Mouse (Mus musculus) CH12.LX (cell line): Measurements from ENCODE around the gene Lrrc29. TPM values are rescaled to one million over a fixed set of nuclear protein-coding genes. Genes with fewer than 3 reads are reported as not detected.
A peak's percentile ranks its signal among the peaks of the same experiment; 100 is the strongest.

Experiments
- DNase-seq: peaks from one replicate; pipeline ENCODE4 v3.0.0-alpha.2; 2013; ENCODE audit errors: extremely low read depth
- H3K27ac ChIP-seq: 2 replicates; pipeline ENCODE4 v1.5.1; 2012; ENCODE audit warnings: low read depth, mild to moderate bottlenecking, control low read depth, moderate library complexity; ENCODE audit not compliant: insufficient read depth
- H3K27me3 ChIP-seq: replicated peaks from 2 replicates; pipeline ENCODE3; 2012; ENCODE audit warnings: inconsistent platforms
- H3K36me3 ChIP-seq, 2 experiments: replicated peaks in 1 of 2; 2 replicates each; pipeline versions ENCODE3 to v1.6.1; 2012; ENCODE audit warnings: inconsistent platforms in 1 of 2, low read length in 1 of 2, mild to moderate bottlenecking in 1 of 2, mixed read lengths in 1 of 2, moderate library complexity in 1 of 2; ENCODE audit not compliant: control insufficient read depth in 1 of 2, insufficient read depth in 1 of 2
- H3K4me1 ChIP-seq, 2 experiments: 2 replicates each; pipeline ENCODE4 v1.6.1; 2012; ENCODE audit warnings: inconsistent platforms in 1 of 2, moderate library complexity in 1 of 2; ENCODE audit not compliant: insufficient read depth in 2 of 2, control insufficient read depth in 1 of 2
- H3K4me2 ChIP-seq: 2 replicates; pipeline ENCODE4 v1.6.1; 2012; ENCODE audit warnings: low read depth, mild to moderate bottlenecking, control low read depth; ENCODE audit not compliant: poor library complexity, insufficient read depth, severe bottlenecking
- H3K4me3 ChIP-seq, 3 experiments: fragments of 150-350 bp in 1 of 3; sonication (generic) in 1 of 3; replicated peaks in 1 of 3; 2 replicates each; pipeline versions ENCODE3 to v1.5.1; 2011 to 2012; ENCODE audit warnings: low read depth in 2 of 3, low read length in 2 of 3, mild to moderate bottlenecking in 2 of 3, moderate library complexity in 2 of 3, control low read depth in 1 of 3, improper control_type of control experiment in 1 of 3, inconsistent platforms in 1 of 3, mixed read lengths in 1 of 3; ENCODE audit not compliant: poor library complexity in 1 of 3
- H3K79me2 ChIP-seq: replicated peaks from 2 replicates; pipeline ENCODE4 v1.6.1; 2012; ENCODE audit warnings: mild to moderate bottlenecking, moderate library complexity; ENCODE audit not compliant: control insufficient read depth, poor library complexity, insufficient read depth, severe bottlenecking; ENCODE audit errors: extremely low read depth
- H3K9ac ChIP-seq: 2 replicates; pipeline ENCODE4 v1.6.1; 2012; ENCODE audit warnings: low read depth, mild to moderate bottlenecking, control low read depth, moderate library complexity; ENCODE audit not compliant: insufficient read depth
- H3K9me3 ChIP-seq: replicated peaks from 2 replicates; pipeline ENCODE3; 2012; ENCODE audit warnings: low read length, inconsistent platforms, mixed read lengths
- BHLHE40 ChIP-seq: IDR thresholded peaks from 2 replicates; pipeline ENCODE4 v1.6.1; 2011; ENCODE audit warnings: mild to moderate bottlenecking, low read depth, low read length, improper control_type of control experiment
- CTCF ChIP-seq, 2 experiments: IDR thresholded peaks in 1 of 2; conservative IDR thresholded peaks in 1 of 2; 2 replicates each; pipeline ENCODE4 v1.5.1; 2011 to 2012; ENCODE audit warnings: low read depth in 2 of 2, low read length in 2 of 2, improper control_type of control experiment in 1 of 2, inconsistent platforms in 1 of 2, mild to moderate bottlenecking in 1 of 2, moderate library complexity in 1 of 2
- EP300 ChIP-seq: IDR thresholded peaks from 2 replicates; pipeline ENCODE4 v1.6.1; 2011; ENCODE audit warnings: low read length, improper control_type of control experiment
- JUND ChIP-seq: conservative IDR thresholded peaks from 2 replicates; pipeline ENCODE4 v1.6.1; 2011; ENCODE audit warnings: low read depth, low read length, improper control_type of control experiment
- RAD21 ChIP-seq: IDR thresholded peaks from 2 replicates; pipeline ENCODE4 v1.6.1; 2011; ENCODE audit warnings: low read depth, mild to moderate bottlenecking, low read length, improper control_type of control experiment, moderate library complexity
- RCOR1 ChIP-seq: conservative IDR thresholded peaks from 2 replicates; pipeline ENCODE4 v1.6.1; 2012; ENCODE audit warnings: low read depth, mild to moderate bottlenecking, inconsistent platforms, low read length, improper control_type of control experiment
- SIN3A ChIP-seq: IDR thresholded peaks from 2 replicates; pipeline ENCODE4 v1.6.1; 2012; ENCODE audit warnings: low read length, improper control_type of control experiment, inconsistent platforms
- SMC3 ChIP-seq: IDR thresholded peaks from 2 replicates; pipeline ENCODE4 v1.6.1; 2011; ENCODE audit warnings: low read depth, low read length, improper control_type of control experiment
- dilution Hi-C: fragments of 300-500 bp; cut with MboI; formaldehyde crosslinking; loops from 2 replicates; pipeline ENCODE4 v1.14.3; 2020; ENCODE audit warnings: low sequenced_read_pairs; ENCODE audit not compliant: extremely low pct_unique_long_range_greater_than_20kb, extremely low pct_ligation_motif_present
- in situ Hi-C: fragments of 300-500 bp; cut with MboI; formaldehyde crosslinking; loops from 3 replicates; pipeline ENCODE4 v1.14.3; 2019; ENCODE audit warnings: low sequenced_read_pairs, low pct_ligation_motif_present, low pct_unique_long_range_greater_than_20kb, mixed read lengths
- polyA plus RNA-seq: library from polyadenylated mRNA; unstranded; fragments of >175 nt; gene quantifications from 2 replicates; pipeline ENCODE4 v1.2.1, GENCODE M21; 2012; ENCODE audit warnings: low read depth; ENCODE audit not compliant: insufficient read length
- total RNA-seq, 2 experiments: library from RNA; depleted of rRNA; stranded (reverse); fragments of 300-350 nt in 1 of 2; fragments of >200 nt in 1 of 2; gene quantifications; 2 replicates each; pipeline ENCODE4 v1.2.3; 2012 to 2014

Gene Lrrc29
- total and polyA plus RNA-seq, 3 experiments, result 1.4 to 1.8 (median 1.7) TPM

DNA sequence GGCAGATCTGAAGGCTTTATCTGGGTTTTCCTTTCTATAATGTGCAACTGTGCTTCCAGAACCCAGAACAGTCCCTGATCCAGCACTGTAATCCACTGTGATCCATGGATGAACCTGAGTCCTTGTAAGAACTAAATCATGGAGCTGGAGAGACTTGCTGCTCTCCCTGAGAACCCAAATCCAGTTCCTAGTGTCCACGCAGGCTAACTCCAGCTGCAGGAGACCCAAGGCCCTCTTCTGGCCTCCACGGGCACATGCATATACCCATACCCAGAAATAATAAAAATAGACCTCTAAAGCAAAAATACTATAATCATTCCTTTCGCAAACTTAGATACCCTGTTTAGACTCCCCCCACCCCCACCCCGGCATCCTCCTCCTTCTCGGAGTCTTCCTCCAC, 37.8 kb downstream of the Lrrc29 start:
- dilution Hi-C loops, result no loop called here
- H3K4me1 ChIP-seq, result peaks cover 5 to 23% of the 10 kb centered on the region in 2 experiments
- H3K27ac ChIP-seq, result no peak overlapping the region
- no peaks in the 10 kb centered on the region for H3K79me2 ChIP-seq
- no peak for DNase-seq
- no peaks in the 10 kb centered on the region for H3K9me3 ChIP-seq
- H3K9ac ChIP-seq, result peak overlapping the region; percentile 41; the same call in 1 of the 2 replicates
- peaks cover 7 to 37% of the 10 kb centered on the region in 2 experiments for H3K36me3 ChIP-seq
- peak; percentile 21; the same call in 1 of the 2 replicates for TF ChIP-seq SMC3
- no peak for TF ChIP-seq SIN3A
- TF ChIP-seq CTCF (conservative IDR thresholded peaks at IDR 0.05 in 1 of 2, IDR thresholded peaks at IDR 0.05 in 1 of 2; ENCODE audit: low read depth in 2 of 2, low read length in 2 of 2), result peak in 1 of 2 experiments; percentile 38; a peak in 2 of 4 replicates
- H3K4me3 ChIP-seq, result peak overlapping the region in 2 of 3 experiments; percentile 34 to 63
- peak overlapping the region; percentile 79 for H3K4me2 ChIP-seq
- H3K27me3 ChIP-seq, result no peaks in the 10 kb centered on the region
- in situ Hi-C loops, result loop anchor here (10.0 kb wide), 1 partner anchor 163 kb away; no protein-coding TSS in a partner anchor

- Histone ChIP-seq H3K27me3 (no peaks in the 10 kb centered on the region), H3K9ac (no peak overlapping the region), H3K9me3 (no peaks in the 10 kb centered on the region), H3K79me2 (no peaks in the 10 kb centered on the region), H3K4me2 (no peak overlapping the region), H3K4me3 (no peak overlapping the region), H3K4me1 (peaks cover 5 to 23% of the 10 kb centered on the region in 2 experiments), H3K27ac (no peak overlapping the region), H3K36me3 (peaks cover 13 to 40% of the 10 kb centered on the region in 2 experiments)
- in situ Hi-C loops, result loop anchor here (10.0 kb wide), 1 partner anchor 162 kb away; no protein-coding TSS in a partner anchor
- peak in 1 of 2 experiments; percentile 52; a peak in 2 of 4 replicates for TF ChIP-seq CTCF (conservative IDR thresholded peaks at IDR 0.05 in 1 of 2, IDR thresholded peaks at IDR 0.05 in 1 of 2; ENCODE audit: low read depth in 2 of 2, low read length in 2 of 2)
- no peak for TF ChIP-seq BHLHE40
- no peak for TF ChIP-seq RCOR1
- no peak for TF ChIP-seq JUND
- peak; percentile 33 for TF ChIP-seq RAD21
- dilution Hi-C loops, result no loop called here
- DNase-seq, result no peak
Measured at GRCm38 (mm10) chr8:105286907-105287306, 39.2 kb downstream of the Lrrc29 start.

DNA sequence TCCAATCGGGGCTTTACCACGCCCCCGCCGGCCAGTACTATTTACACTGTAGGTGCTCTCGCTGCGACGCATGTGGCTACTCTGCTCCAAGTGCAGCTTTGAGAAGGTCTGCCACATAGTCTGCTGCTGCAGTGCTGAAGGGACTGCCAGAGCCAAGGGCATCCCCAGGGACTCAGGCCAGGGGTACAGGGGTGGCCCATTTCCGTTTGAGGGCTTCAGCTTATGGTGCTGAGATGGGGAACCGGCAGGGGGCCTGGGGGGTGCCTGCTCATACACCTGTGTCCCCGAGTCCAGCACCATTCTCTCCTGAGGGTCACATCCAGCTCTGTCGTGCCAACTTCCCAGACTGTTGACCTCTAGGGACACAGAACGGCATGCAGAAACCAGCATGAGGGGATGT, 40.6 kb downstream of the Lrrc29 start:
- in situ Hi-C loops (loop anchor here (10.0 kb wide), 1 partner anchor 161 kb away; no protein-coding TSS in a partner anchor), dilution Hi-C loops (no loop called here)
- Histone ChIP-seq H3K4me2 (no peak overlapping the region), H3K4me3 (no peak overlapping the region), H3K4me1 (peaks cover 5 to 23% of the 10 kb centered on the region in 2 experiments), H3K27ac (no peak overlapping the region), H3K9ac (no peak overlapping the region), H3K79me2 (no peaks in the 10 kb centered on the region), H3K36me3 (peaks cover 13 to 50% of the 10 kb centered on the region in 2 experiments), H3K9me3 (no peaks in the 10 kb centered on the region), H3K27me3 (no peaks in the 10 kb centered on the region)
- no peak for DNase-seq
- no peak for TF ChIP-seq EP300
- TF ChIP-seq, all 38 proteins: peak for 0
